Mouse (Mus musculus): ENCODE measurements around the gene Tmc8.

- TF ChIP-seq CTCF (IDR thresholded peaks at IDR 0.05; ENCODE audit: borderline replicate concordance, insufficient read depth, low read depth, low read length) (no peak), POLR2A (IDR thresholded peaks at IDR 0.05; ENCODE audit: borderline replicate concordance, insufficient read depth, low read length) (no peak)
Measured at GRCm38 (mm10) chr11:117816389-117816996, 34.6 kb downstream of the Tmc8 start.

Measured in cerebellum, adult 2 months (tissue).